Mouse (Mus musculus): ENCODE measurements around the gene Ints7. TPM values are rescaled to one million over a fixed set of nuclear protein-coding genes. Genes with fewer than 3 reads are reported as not detected.

The Ints7 gene
- total and polyA plus RNA-seq, 2 experiments from 2014 or later: 15.1 to 33.2 TPM

GRCm38 (mm10) chr1:191622801-191623200 is 47.4 kb downstream of the Ints7 start:
- no peak overlapping the region for H3K9ac ChIP-seq (replicated peaks; ENCODE audit: low read depth, low read length)
- ATAC-seq (ENCODE audit: insufficient read depth, low read depth) (peak; percentile 85), DNase-seq (ENCODE audit: low spot score) (peak; percentile 81)
- peak overlapping the region; percentile 18; the same call in 1 of the 2 replicates for H3K27ac ChIP-seq (ENCODE audit: low read depth)
- H3K27me3 ChIP-seq (ENCODE audit: control insufficient read depth, insufficient read depth, low read length): no peaks in the 10 kb centered on the region
- WGBS: 28% methylated on average over 8 of the region's 8 CpGs
- peaks cover 13% of the 10 kb centered on the region for H3K4me1 ChIP-seq (ENCODE audit: control insufficient read depth, insufficient read depth)
- H3K4me3 ChIP-seq (ENCODE audit: low read depth, low read length): no peak overlapping the region
- no peaks in the 10 kb centered on the region for H3K9me3 ChIP-seq (replicated peaks; ENCODE audit: control insufficient read depth, low read length)
- peaks cover 34% of the 10 kb centered on the region for H3K36me3 ChIP-seq (replicated peaks; ENCODE audit: control insufficient read depth, insufficient read depth, low read length)
- TF ChIP-seq CTCF (IDR thresholded peaks at IDR 0.05; ENCODE audit: low read depth): no peak
- TF ChIP-seq EP300 (IDR thresholded peaks at IDR 0.05; ENCODE audit: low read depth): peak; percentile 82; the same call in 1 of the 2 replicates
- no peak overlapping the region for H3K4me2 ChIP-seq (ENCODE audit: low read depth, low read length)

GRCm38 (mm10) chr1:191624492-191624891 is 49.1 kb downstream of the Ints7 start:
- 65% methylated on average over 6 of the region's 6 CpGs for WGBS
- no peak for DNase-seq (ENCODE audit: low spot score)
- no peak for ATAC-seq (ENCODE audit: insufficient read depth, low read depth)
- no peak overlapping the region for H3K27ac ChIP-seq (ENCODE audit: low read depth)
- peaks cover 13% of the 10 kb centered on the region for H3K4me1 ChIP-seq (ENCODE audit: control insufficient read depth, insufficient read depth)
- TF ChIP-seq EP300 (IDR thresholded peaks at IDR 0.05; ENCODE audit: low read depth) (no peak), CTCF (IDR thresholded peaks at IDR 0.05; ENCODE audit: low read depth) (no peak)
- no peak overlapping the region for H3K9ac ChIP-seq (replicated peaks; ENCODE audit: low read depth, low read length)
- H3K4me2 ChIP-seq (ENCODE audit: low read depth, low read length): no peak overlapping the region
- peaks cover 27% of the 10 kb centered on the region for H3K36me3 ChIP-seq (replicated peaks; ENCODE audit: control insufficient read depth, insufficient read depth, low read length)
- H3K27me3 ChIP-seq (ENCODE audit: control insufficient read depth, insufficient read depth, low read length): no peaks in the 10 kb centered on the region
- H3K4me3 ChIP-seq (ENCODE audit: low read depth, low read length): no peak overlapping the region
- no peaks in the 10 kb centered on the region for H3K9me3 ChIP-seq (replicated peaks; ENCODE audit: control insufficient read depth, low read length)

GRCm38 (mm10) chr1:191625026-191625425 is 49.6 kb downstream of the Ints7 start:
- 33% methylated on average over 6 of the region's 6 CpGs for WGBS
- Histone ChIP-seq H3K4me3 (ENCODE audit: low read depth, low read length) (no peak overlapping the region), H3K27me3 (ENCODE audit: control insufficient read depth, insufficient read depth, low read length) (no peaks in the 10 kb centered on the region), H3K9me3 (replicated peaks; ENCODE audit: control insufficient read depth, low read length) (no peaks in the 10 kb centered on the region), H3K27ac (ENCODE audit: low read depth) (no peak overlapping the region), H3K4me1 (ENCODE audit: control insufficient read depth, insufficient read depth) (peaks cover 13% of the 10 kb centered on the region), H3K4me2 (ENCODE audit: low read depth, low read length) (no peak overlapping the region), H3K36me3 (replicated peaks; ENCODE audit: control insufficient read depth, insufficient read depth, low read length) (peaks cover 22% of the 10 kb centered on the region), H3K9ac (replicated peaks; ENCODE audit: low read depth, low read length) (no peak overlapping the region)
- TF ChIP-seq CTCF (IDR thresholded peaks at IDR 0.05; ENCODE audit: low read depth) (no peak), EP300 (IDR thresholded peaks at IDR 0.05; ENCODE audit: low read depth) (no peak)
- peak; percentile 28 for ATAC-seq (ENCODE audit: insufficient read depth, low read depth)
- no peak for DNase-seq (ENCODE audit: low spot score)

GRCm38 (mm10) chr1:191625620-191626019 is 50.2 kb downstream of the Ints7 start:
- TF ChIP-seq CTCF (IDR thresholded peaks at IDR 0.05; ENCODE audit: low read depth) (no peak), EP300 (IDR thresholded peaks at IDR 0.05; ENCODE audit: low read depth) (no peak)
- 21% methylated on average over 4 of the region's 4 CpGs for WGBS
- H3K9me3 ChIP-seq (replicated peaks; ENCODE audit: control insufficient read depth, low read length): no peaks in the 10 kb centered on the region
- no peak overlapping the region for H3K4me2 ChIP-seq (ENCODE audit: low read depth, low read length)
- peaks cover 13% of the 10 kb centered on the region for H3K4me1 ChIP-seq (ENCODE audit: control insufficient read depth, insufficient read depth)
- no peak for DNase-seq (ENCODE audit: low spot score)
- no peak for ATAC-seq (ENCODE audit: insufficient read depth, low read depth)
- H3K27ac ChIP-seq (ENCODE audit: low read depth): peak overlapping the region; percentile 27; the same call in 1 of the 2 replicates
- H3K36me3 ChIP-seq (replicated peaks; ENCODE audit: control insufficient read depth, insufficient read depth, low read length): peaks cover 16% of the 10 kb centered on the region
- no peak overlapping the region for H3K9ac ChIP-seq (replicated peaks; ENCODE audit: low read depth, low read length)
- H3K27me3 ChIP-seq (ENCODE audit: control insufficient read depth, insufficient read depth, low read length): no peaks in the 10 kb centered on the region
- no peak overlapping the region for H3K4me3 ChIP-seq (ENCODE audit: low read depth, low read length)

- DNase-seq (ENCODE audit: low spot score) (no peak), ATAC-seq (ENCODE audit: insufficient read depth, low read depth) (no peak)
- Histone ChIP-seq H3K27ac (ENCODE audit: low read depth) (no peak overlapping the region), H3K9ac (replicated peaks; ENCODE audit: low read depth, low read length) (no peak overlapping the region), H3K9me3 (replicated peaks; ENCODE audit: control insufficient read depth, low read length) (no peaks in the 10 kb centered on the region), H3K27me3 (ENCODE audit: control insufficient read depth, insufficient read depth, low read length) (no peaks in the 10 kb centered on the region), H3K4me1 (ENCODE audit: control insufficient read depth, insufficient read depth) (peaks cover 13% of the 10 kb centered on the region), H3K4me3 (ENCODE audit: low read depth, low read length) (no peak overlapping the region), H3K36me3 (replicated peaks; ENCODE audit: control insufficient read depth, insufficient read depth, low read length) (no peaks in the 10 kb centered on the region), H3K4me2 (ENCODE audit: low read depth, low read length) (no peak overlapping the region)
- TF ChIP-seq CTCF (IDR thresholded peaks at IDR 0.05; ENCODE audit: low read depth): no peak
- 55% methylated on average over 11 of the region's 11 CpGs for WGBS
These were observed 53.2 kb downstream of the Ints7 start for GRCm38 (mm10) chr1:191628457-191629169.
